Mouse (Mus musculus): ENCODE results near the gene Ccnd1.

The Ccnd1 gene

DNA sequence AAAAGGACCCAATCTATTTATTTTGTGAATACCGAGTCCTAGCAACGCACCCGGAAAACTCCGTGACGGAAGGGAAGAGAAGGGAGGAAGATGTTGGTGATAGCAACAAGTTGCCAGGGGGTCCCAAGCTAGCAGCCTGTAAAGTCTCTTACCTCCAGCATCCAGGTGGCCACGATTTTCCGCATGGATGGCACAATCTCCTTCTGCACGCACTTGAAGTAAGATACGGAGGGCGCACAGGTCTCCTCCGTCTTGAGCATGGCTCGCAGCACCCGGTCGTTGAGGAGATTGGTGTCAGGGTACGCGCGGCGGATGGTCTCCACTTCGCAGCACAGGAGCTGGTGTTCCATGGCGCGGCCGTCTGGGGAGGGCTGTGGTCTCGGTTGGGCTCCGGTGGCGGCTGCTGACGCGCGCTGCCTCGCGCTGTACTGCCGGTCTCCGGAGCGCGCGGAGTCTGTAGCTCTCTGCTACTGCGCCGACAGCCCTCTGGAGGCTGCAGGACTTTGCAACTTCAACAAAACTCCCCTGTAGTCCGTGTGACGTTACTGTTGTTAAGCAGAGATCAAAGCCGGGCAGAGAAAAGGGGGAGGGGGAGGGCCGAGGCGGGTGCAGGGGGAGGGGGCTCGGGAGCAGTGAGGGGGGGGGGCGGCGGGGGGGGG, at the start of gene Ccnd1:
TSS of gene Ccnd1 (minus strand) at position 582 of the 659 bp plus-strand sequence.
- no peak for DNase-seq (ENCODE audit: low read depth)

DNA sequence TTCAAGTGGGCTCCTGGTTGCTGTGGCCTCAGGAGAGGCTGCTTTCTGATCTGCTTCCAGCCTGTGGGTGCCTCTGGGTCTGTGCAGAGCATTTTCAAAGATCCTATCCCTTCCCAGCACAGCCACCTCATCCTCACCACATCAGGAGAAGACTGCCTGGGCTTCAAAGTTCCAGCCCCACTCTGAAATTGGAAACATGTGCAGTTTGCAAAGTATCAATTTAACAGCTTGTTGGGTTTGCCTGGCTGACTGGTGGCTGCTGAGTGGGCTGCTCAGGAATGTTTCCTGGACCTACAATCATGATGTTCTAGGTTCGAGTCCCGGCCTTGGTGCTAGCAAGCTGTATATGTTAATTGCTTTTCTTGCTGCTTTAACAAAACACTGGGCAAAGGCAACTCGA, 49.1 kb upstream of the Ccnd1 start:
- no peak for DNase-seq (ENCODE audit: low read depth)

DNA sequence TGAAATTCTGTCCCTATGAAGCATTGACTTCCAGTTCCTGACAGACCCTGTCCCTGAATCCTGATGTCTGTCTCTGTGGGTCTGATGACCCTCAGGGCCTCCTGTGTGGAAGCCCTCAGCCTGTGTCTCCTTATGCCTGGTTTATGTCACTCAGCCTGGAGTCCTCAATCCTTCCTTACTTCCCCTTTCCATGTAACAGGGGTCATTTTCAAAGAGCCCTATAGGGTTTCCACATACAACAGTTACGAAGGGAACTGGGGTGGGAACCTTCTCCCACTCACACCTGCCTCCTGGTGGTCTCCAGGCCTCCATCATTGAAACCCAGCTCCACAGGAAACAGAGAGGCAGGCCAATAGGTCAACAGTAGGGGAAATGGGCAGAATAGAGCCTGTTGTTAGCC, 45.4 kb upstream of the Ccnd1 start:
- no peak for DNase-seq (ENCODE audit: low read depth)

DNA sequence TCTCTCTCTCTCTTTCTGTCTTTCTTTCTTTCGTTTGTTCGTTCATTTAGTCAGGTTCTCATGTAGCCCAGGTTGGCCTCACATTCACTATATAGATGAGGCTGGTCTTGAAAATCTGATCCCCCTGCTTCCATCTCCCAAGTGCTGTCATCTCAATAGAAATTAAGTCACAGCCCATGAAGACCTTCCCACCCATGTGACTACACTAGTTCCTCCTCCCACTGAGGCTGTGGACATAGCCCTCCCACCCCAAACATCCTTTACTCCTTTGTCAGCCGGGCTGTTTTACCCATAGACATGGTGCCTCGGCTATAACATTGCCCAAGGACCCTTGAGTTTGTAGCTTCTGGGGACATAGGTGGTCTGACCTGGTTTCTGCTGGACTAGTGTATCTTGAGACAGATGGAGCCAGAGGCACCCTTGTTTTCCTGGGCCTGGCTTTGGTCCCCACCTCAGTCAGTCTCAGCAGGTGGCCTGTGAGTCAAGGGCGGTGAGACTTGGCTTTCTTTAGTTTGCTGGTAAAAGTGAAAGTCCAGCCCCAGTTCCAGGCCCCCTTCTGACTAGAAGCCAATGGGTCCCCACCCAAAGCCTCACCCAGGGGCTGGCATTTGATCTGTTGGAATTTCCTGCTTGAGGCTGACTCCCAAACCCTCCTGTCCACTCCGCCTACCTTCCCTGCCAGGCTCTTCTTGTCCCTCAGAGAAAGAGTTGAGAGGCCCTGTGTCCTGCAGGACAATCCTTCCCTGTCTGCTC, 42.8 kb upstream of the Ccnd1 start:
- no peak for DNase-seq (ENCODE audit: low read depth)

DNA sequence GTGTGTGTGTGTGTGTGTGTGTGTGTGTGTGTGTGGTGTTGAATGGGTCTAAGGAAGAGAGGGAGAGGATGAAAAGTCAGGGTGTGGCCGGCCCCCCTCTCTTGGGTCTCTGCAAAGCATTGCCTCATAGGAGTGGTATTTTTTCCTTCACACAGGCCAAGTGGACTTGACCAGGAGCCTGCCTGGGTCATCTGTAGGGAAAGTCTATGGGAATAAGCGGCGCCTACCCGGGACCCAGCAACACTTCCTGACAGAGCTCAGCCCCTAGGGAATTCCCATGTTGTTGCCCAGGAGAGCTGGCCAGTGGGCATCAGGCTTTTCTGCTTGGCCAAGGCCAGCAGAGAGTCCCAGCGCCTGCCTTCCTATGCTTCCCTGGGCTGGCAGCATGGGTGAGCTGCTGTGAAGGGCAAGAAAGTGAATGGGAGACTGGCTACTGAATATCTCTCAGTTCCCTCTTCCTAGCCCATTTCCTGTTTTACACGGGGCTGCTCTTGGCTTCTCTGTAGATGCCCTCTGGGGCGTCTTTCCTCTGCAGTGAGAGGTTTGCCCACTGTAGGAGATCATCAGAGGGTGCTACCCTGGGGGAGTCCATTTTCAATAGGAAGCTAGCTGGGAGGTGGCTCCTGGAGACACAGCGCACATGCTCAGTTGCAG, 41.8 kb upstream of the Ccnd1 start:
- no peak for DNase-seq (ENCODE audit: low read depth)

DNA sequence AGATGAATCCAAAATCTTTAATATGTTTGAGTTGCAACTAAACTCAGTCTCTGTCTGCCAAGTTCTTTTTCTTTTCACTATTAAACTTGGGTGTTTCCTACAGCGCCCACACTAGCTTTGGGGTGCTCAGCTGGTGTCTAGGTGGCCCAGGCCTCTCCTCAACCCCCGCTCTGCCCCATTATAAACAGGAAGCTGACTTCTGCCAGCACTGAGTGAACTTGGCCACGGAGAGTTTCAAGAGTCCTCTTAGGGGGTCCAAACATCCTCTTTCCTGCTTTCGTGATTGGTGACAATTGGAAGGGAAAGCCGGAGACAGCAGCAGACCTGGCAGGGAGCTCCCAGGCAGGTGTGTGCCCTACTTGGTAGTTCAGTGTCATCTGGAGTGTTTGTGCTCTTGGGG, 40.1 kb upstream of the Ccnd1 start:
- no peak for DNase-seq (ENCODE audit: low read depth)

DNA sequence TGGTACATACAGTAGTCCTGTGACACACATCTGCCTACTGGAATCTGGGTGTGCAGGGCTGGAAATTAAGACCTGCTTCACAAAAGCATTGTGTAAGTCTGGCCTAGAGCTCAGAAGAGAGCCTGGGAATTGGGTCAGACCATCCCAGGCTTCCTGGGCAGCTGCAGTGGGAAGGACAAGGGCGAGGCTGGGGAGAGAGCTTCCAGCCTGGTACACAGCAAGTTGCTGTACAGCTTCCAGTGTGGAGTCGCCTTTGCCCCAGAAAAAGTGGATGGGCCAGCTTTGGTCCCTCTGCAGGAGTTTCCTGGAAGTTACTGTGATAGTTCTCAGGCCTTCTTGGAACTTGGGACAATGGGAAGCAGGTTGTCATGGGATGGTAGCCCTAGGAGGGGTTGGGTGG, 37.4 kb upstream of the Ccnd1 start:
- no peak for DNase-seq (ENCODE audit: low read depth)

DNA sequence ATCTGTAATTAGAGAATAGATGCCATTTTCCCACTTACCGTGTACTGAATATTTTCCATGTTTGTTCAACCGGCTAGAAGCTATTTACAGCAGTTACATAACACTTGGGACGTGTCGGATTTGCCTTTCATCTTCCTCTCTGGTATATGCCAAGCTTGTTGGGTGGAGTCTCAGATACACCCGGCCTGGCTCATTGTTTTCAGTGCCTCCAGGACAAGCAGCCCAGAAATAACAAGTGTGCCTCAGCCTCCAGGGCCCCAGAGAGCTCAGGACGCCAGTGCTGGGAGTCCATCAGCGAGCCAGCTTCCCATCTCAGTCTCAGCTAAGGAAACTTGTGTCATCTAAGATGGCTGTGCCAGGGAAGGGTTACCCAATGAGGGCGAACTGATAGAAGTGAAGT, 33.7 kb upstream of the Ccnd1 start:
- DNase-seq (ENCODE audit: low read depth) = no peak

DNA sequence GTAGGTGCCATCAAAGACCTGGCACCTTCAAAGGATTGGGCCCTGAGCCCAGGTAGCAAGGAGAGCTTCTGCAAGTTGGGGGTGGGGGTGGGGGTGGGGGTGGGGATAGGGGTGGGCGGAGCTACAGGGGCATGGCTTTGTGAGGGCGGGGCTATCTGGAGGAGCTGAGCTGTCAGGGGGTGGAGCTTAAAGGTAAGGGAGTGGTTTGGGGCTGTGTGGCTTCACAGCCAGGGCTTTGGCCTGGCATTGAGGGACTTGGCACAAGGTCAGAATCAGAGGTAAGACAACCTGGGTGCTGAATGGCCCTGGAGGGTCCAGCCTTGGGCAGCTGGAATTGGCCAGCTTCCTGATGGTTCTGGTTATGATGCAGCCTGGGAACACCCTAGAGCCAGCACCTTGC, 32.0 kb upstream of the Ccnd1 start:
- no peak for DNase-seq (ENCODE audit: low read depth)

DNA sequence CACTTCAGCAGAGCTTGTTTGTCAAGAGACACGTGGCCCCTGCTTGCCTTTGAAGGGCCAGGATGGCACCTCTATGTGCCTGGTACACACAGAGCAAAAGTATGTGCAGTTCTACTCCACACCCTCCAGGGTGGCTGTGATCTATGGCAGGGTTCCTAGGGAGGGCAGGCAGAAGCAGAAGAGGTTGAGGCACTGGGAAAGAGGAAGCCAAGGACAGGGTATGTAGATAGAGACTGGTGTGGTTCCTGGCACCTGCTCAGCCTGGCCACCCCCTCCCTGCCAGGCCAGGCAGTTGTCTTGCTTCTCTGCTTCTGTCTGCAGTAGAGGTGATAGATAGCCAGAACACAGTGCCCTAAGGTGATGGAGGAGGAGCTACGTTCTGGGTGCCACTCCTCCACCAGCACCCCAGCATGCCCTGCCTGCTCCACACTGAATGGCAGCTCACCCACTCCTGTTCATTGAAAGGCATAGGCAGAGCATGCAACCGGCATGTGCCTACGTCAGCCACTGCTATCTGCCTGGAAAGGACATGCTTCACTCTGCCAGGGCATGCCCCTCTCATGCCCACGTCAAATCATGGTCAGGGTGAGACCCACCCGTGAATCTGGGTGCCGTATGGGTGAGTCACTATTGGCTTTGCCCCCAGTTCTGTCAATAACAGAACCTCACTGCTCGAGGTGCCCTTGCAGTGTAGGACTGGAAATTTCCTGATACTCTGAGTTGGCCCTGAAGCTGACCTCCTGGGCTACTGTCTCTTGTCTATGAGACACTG, 31.5 kb upstream of the Ccnd1 start:
- DNase-seq (ENCODE audit: low read depth) = no peak

DNA sequence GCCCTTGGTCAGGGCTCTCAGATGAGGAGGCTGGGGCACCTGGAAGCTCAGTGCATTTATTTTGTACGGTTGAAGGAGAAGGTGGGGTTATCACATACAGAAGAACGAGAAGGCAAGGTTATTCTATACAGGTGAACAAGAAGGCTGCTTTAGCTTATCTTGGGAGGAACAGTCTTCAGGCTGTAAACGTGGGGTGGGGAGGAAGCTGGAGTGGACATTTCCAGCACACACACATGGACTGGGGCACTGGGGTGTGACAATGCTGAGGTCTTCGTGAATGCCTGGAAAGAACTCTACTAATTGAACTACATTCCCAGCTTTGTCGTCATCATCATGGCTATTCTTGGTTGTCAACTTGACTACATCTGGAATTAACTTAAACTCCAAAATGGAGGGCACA, 26.2 kb upstream of the Ccnd1 start:
- no peak for DNase-seq (ENCODE audit: low read depth)

DNA sequence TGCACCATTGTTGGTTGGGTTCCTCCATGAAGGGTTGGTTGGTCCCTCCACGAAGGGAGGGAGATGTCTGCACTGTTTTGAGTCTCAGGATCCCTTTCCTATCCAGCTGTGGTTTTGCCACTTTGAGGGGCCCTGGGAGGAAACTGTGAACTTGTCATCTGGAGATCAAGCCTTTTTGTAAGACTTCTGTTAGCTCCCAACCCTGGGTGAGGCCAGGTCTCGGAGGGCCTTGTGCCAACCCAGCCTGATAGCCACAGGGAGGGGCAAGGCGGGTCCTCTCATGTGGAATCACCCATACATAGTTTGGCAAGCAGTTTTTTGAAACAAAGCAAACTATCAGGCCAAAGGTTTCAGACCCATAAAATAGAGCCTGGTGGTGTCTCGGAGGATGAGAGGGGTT, 24.6 kb upstream of the Ccnd1 start:
- DNase-seq (ENCODE audit: low read depth) = no peak

DNA sequence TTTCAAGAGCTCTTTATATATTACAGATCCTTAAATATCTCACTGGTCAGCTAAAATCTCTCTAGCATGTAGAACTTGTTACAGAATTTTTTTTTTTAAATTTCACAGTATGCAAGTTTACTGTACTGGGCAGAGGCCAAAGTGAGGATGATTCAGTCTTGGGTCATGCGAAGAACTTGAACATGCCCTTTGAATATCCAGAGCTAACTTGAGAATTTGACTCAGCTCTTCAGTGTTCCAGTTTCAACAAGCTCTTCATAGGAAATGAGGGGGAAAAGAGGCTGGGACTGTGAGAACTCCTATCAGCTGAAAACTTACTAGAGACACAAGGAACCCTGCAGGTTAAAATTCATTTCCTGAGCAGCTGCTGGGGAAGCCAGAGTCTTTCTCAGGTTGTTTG, 24.2 kb upstream of the Ccnd1 start:
- DNase-seq (ENCODE audit: low read depth) = no peak

DNA sequence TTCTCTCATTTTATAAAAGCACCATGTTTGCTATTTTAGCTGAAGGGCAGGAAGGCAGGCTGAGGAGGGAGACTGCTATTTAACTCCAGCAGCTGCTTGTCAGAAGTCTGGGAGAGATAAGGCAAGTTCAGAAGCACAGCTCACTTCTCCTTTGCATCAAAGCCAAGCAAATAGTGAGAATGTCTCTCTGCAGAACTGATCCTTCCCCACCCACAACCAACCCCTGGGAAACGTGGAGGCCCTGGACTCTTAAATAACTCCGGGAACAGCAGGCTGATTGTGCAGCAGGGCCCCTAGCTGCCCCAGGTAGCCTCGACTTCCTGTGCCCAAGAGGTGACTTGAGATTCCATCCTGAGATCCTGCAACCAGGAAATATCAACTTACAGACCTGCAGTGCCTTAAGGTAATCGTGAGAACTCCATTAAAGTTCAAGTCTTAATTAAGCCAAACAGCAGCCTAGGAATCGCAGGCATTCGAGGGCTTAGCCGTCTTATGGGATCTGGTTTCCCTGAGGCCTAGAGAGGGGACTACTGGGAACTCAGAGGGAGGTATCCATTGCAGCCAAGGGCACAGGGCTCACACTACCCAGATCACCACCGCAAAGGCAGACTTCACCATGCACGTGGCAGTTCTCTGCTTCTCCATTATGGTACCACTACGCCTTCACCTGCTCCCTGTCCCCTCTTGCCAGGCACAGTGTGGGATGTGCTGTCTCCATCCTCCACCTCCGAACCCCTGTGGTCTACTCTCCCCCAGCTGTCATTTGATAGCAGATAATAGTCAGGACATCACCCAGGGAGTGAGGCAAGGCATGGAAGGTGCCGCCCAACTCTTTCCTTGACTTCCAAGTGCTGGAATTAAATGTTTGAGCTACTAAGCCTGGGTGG, 19.0 kb upstream of the Ccnd1 start:
- no peak for DNase-seq (ENCODE audit: low read depth)

DNA sequence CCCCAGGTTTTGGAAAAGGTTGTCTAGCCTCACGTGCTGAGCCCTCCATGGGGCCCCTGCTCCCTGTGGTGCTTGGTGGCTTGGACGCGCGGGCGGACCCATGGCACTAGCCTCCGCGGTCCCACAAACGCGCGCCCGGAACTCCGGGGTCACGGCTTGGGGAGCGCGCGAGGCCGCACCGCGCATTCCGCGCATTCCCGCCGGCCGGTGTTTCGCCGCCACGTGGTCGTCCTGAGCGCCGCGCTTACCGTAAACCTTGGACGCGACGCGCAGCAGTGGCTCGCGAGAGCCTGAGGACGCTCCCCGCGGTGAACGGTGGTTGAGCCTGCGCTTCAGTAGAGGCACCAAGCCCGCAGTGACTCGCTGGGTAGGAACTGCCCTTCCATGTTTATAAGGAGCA, 3.5 kb upstream of the Ccnd1 start:
- no peak for DNase-seq (ENCODE audit: low read depth)

DNA sequence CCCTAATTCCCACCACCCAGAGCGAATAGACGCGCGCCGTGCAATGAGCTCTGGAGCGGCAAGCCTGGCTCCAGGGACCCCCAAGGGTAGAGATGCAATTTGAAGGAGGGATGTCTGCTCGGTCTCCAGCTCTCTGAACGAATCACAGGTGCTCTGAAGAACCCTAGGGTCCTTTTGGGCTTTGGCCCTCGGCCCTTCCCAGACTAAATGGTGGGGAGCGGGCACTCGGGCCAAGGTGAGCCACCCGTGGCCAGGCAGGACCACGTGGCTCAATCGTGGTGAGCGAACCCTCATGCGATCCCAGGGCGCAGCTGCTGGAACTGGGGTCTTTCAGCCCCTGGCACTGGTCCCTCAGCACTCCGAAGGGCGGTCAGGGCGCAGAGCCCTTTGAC, 3.0 kb upstream of the Ccnd1 start:
- no peak for DNase-seq (ENCODE audit: low read depth)

DNA sequence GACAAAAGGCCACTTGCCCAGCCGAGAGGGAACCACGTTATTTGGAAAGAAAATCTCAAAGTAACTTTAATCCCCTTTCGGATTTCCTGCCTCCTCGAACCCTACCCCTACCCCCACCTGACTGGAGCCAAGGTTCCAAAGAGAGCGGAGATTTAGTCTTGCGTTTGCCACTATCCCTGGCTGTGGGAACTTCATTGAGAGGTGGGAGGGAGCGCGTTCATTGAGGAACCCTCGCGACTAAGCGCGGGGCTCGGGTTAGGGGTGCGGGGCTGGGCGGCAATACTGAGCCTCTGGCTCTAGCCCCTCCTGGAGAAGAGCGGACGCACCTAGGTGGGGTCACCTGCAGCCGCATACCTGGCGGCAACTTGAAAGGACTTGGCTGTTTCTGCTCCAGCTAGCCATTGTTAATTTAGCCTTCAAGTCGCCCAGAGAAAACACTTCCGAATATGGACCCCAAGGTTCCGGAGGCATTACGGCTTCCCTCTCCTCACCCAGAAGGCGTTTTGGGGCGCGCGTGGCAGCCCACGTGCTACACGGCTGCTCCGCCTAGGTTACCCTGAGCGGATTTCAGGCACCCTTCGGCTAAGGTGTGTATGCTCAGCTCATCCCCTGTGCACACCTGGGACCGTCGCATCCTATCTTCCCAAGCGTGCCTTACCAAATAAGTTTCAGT, 2.5 kb upstream of the Ccnd1 start:
- no peak for DNase-seq (ENCODE audit: low read depth)

DNA sequence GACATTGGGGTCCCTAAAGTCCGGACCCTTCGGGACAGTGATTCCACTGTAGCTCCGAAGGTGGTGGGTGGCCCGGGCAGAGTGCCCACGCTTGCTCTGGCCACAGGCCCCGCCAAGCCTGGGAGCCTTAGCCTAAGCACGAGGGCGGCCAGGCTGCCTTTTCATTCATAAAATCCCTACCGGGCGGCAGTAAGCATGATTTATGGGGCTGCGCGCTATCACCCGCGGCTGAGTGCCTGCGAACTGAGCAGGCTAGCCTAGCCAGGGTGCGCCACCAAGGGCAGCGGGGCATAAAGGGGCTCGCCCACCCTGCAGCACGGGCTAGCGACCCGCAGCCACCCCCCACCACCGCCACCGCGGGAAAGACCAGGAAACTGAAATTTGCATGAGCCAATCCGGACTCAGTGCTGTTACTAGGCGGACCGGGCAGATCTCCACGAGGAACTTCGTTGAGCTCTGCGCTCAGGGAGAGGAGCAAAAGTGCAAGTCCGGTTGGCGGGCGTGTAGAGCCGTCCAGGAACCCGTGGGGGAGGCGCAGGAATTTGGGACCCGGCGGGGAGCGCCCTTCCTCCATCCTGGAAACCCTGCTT, 1.6 kb upstream of the Ccnd1 start:
- no peak for DNase-seq (ENCODE audit: low read depth)

DNA sequence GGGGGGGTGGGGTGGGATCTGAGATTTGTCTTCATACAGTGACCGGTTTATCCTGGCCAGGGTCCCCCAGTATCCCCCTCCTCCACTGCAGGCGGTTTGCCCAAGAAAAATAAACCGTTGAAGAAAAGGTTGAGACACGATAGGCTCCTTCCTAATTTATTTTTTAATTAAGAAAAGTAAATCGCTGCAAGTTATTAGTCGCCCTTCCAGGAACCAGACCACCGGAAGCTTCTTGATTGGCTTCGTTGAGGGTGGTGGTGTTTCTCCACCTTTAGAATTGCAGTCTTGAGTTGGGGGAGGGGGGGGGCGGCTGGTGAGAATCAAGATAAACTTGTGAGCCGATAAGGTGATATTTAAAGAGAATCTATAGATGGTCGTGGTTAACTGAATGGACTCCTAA, 860 bp upstream of the Ccnd1 start:
- no peak for DNase-seq (ENCODE audit: low read depth)

DNA sequence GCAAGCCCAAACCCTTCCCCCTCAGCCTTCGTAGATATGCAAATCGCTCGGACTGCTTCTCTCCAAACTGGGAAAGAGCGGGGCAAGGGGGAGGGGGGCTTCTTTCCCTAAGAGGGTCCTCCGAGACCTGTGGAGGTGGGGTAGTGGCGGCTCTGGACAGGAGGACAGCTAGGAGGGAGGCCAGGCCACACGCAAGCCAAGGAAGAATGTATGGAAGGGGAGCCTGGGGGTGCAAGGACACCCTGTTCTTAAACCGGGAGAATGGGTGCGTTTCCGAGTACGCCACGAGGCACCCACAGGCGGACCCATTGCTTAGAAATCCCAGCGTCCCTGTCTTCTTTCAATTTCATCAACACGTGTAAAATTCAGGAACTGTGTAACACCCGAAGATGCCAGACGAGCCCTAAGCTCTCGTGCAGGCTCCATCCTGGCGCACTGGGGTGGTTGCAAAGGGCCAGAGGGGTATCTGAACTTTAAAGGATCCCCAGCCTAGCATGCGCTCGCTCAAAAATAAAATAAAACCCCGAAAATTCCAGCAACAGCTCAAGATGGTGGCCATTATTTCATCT, 362 bp upstream of the Ccnd1 start:
- DNase-seq (ENCODE audit: low read depth) = no peak

Data from naive thymus-derived CD4-positive, alpha-beta T cell, adult 2 months (primary cell).